Mouse (Mus musculus) layer of hippocampus, adult 2 months (tissue): Measurements from ENCODE around the gene Bcas1. TPM values are rescaled to one million over a fixed set of nuclear protein-coding genes. Genes with fewer than 3 reads are reported as not detected.
"Not testable (repeated sequence)": the region's sequence is repeated elsewhere in the genome, so short reads cannot be mapped to it uniquely, and the experiment has no call there.

Experiments used
- DNase-seq, 2 experiments: peaks; one replicate each; pipeline ENCODE4 v3.0.0; 2022; ENCODE audit warnings: low spot score in 2 of 2
- H3K27ac ChIP-seq: fragments of 200-600 bp; 2 replicates; pipeline ENCODE4 v1.8.1; 2022
- H3K4me3 ChIP-seq: fragments of 200-600 bp; 2 replicates; pipeline ENCODE4 v1.8.1; 2022; ENCODE audit warnings: mild to moderate bottlenecking
- CTCF ChIP-seq: fragments of 200-600 bp; conservative IDR thresholded peaks from 2 replicates; pipeline ENCODE4 v1.8.1; 2022; ENCODE audit warnings: antibody characterized with exemption, mild to moderate bottlenecking, moderate library complexity
- long read RNA-seq, 2 experiments: library from polyadenylated mRNA; stranded (forward); transcript quantifications; one replicate each; pipeline ENCODE4 v2.0.0; 2021; ENCODE audit warnings: borderline mapping rate in 2 of 2
- total RNA-seq, 2 experiments: library from RNA; stranded (reverse); gene quantifications; 2 replicates each; pipeline ENCODE4 v1.2.3; 2021

The Bcas1 gene
- total RNA-seq: 10 to 100 TPM; 59.4 to 69.6 TPM
- long read RNA-seq, experiment 1, transcript Bcas1-208 (7 exons, 2,222 nt): major isoform, 7 of 28 reads
- long read RNA-seq, experiment 1, partial matches to known transcripts: 8 of 28 reads
- long read RNA-seq, experiment 1, other reads (novel, unspliced or antisense): 13 of 28 reads
- long read RNA-seq, experiment 2, transcript Bcas1-208 (7 exons, 2,222 nt): major isoform, 10 of 39 reads
- long read RNA-seq, experiment 2, partial matches to known transcripts: 14 of 39 reads
- long read RNA-seq, experiment 2, other reads (novel, unspliced or antisense): 15 of 39 reads

DNA sequence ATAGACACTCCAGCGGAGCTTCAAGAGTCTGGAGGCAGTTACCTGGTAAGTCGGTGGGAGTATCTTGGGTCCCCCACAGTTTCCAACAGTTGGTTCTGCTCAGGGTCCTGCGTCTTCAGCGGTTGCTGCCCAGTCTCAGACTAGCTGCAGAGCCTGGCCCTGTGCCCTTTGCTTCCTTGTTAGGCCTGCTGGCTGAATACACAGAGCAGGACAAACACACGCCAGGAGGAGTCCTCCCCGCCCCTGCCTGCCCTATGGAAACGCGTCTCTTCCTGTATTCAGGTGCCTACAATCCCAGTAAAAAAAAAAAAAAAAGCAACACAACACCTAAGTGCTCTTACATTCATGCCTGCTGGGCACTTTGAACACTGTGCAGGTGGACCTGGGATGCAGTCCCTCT, at the start of gene Bcas1:
Gene Bcas1 (minus strand): TSS at position 142 of the 400 bp plus-strand sequence.
- no peak for TF ChIP-seq CTCF

DNA sequence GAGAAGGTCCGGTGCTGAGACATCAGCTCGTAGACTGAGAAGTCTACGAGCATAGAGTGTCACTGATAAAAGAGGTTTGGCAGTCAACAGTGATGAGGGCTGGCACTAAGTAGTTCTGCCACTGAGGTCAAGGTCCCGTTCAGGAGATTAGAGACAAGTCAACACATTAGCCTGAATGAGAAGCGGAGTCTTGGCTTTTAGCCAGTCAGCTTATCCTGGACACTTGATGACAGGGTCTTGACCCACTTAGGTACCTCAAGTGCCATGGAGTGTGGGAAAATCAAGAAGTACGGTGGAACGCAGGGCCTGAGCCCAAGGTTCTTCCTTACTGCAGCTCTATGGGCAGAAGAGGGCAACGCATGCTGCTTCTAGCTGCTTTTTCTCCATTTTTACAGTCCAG, 49.0 kb upstream of the Bcas1 start:
- TF ChIP-seq CTCF: no peak
- Histone ChIP-seq H3K27ac (no peak overlapping the region), H3K4me3 (no peak overlapping the region)
- DNase-seq: no peak

More for the DNA sequence above, at the start of gene Bcas1:
- Histone ChIP-seq H3K4me3 (no peak within 1 kb of the TSS), H3K27ac (no peak within 1 kb of the TSS)
- DNase-seq: no peak

DNA sequence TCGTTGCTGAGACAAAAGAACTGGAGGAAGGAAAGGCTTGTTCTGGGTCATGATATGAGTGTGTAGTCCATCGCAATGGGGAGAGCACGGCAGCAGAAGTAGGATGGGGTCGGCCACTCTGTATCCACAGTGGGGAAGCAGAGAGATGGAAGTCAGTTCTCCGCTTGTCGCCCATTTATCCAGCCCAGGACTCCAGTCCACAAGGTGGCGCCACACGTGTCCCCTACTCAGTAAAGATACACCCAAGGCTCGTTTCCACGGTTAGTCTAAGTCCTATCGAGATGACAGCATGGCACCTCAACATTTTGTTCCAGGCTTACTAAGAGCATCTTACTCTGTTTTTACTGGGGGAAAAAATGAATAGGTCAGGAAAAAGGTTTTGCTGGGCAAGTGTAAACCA, 48.6 kb upstream of the Bcas1 start:
- H3K27ac ChIP-seq: no peak overlapping the region
- no peak overlapping the region for H3K4me3 ChIP-seq
- TF ChIP-seq CTCF: peak; percentile 46
- DNase-seq: no peak

- no peak overlapping the region for H3K4me3 ChIP-seq
- no peak for DNase-seq
These were observed 47.5 kb upstream of the Bcas1 start for GRCm38 (mm10) chr2:170475164-170475563.

DNA sequence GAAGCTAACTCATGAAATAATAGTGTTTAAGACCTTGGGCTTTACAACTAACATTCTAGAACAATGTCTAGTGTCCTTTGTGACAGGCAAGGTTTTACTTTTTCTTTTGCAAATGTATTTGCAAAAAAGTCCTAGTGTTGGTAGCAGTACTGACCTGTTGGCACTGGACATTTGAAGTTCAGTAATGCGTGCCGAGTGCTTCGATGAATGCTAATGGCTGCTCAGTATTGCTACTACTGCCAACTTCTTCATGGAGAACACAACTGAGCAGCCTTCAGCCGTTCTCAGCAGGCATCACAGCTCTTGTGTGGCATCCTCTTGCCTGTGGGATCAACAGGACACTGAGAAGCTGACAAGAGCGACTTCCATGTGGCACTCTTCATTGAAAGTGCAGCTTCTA, 46.5 kb upstream of the Bcas1 start:
- TF ChIP-seq CTCF: no peak
- H3K4me3 ChIP-seq: no peak overlapping the region
- no peak for DNase-seq
- no peak overlapping the region for H3K27ac ChIP-seq

More at GRCm38 (mm10) chr2:170475164-170475563, 47.5 kb upstream of the Bcas1 start:
- H3K27ac ChIP-seq: no peak overlapping the region
- no peak for TF ChIP-seq CTCF

DNA sequence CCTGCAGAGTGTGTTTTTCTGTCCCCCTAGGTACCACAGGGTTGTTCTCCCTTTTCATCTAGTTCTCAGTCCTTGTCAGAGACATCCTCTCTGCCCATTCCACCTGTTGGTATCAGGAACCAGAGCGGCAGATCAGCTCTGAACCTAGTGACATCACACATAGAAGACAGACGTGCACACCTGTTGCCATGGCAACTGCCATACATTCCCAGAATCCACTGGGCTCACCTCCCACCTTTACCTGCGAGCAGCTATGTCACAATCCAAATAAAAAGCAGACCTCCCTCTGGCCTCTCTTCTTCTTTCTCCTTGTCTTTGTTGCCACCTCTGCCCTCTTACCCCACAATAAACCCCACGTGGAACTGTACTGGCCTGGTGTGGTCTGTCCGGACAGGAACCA, 42.9 kb upstream of the Bcas1 start:
- no peak for DNase-seq
- Histone ChIP-seq H3K4me3 (no peak overlapping the region), H3K27ac (no peak overlapping the region)
- no peak for TF ChIP-seq CTCF

- DNase-seq: peak; percentile 28 to 47
- H3K4me3 ChIP-seq: no peak overlapping the region
- no peak for TF ChIP-seq CTCF
- no peak overlapping the region for H3K27ac ChIP-seq
These were observed 42.1 kb upstream of the Bcas1 start for GRCm38 (mm10) chr2:170469616-170470308.

GRCm38 (mm10) chr2:170468009-170468408, 40.4 kb upstream of the Bcas1 start:
- H3K27ac ChIP-seq: no peak overlapping the region
- no peak for DNase-seq
- TF ChIP-seq CTCF: peak; percentile 69
- H3K4me3 ChIP-seq: no peak overlapping the region

- Histone ChIP-seq H3K4me3 (no peak overlapping the region), H3K27ac (no peak overlapping the region)
- no peak for DNase-seq
- TF ChIP-seq CTCF: no peak
These were observed 37.2 kb upstream of the Bcas1 start for GRCm38 (mm10) chr2:170464817-170465216.

GRCm38 (mm10) chr2:170461652-170462051, 34.0 kb upstream of the Bcas1 start:
- Histone ChIP-seq H3K4me3 (no peak overlapping the region), H3K27ac (no peak overlapping the region)
- TF ChIP-seq CTCF: no peak
- no peak for DNase-seq

DNA sequence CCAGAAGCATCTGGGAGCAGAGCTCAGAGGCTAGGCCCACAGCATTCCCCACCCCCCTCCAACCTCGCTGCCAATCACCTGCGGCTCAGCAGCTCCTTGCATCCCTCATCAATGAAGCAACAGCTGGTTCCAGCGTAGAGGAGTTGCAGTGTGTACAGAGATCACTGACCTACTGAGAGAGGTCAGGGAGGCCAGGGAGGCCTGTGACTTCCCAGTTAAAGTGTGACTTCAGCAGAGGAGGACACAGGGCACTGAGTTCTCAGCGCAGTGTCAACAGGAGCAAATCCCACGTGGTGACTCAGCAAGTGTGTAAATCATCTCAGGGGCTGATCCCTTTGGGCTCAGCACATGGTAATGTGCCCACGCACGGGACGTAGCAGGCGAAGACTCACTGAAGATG, 32.2 kb upstream of the Bcas1 start:
- TF ChIP-seq CTCF: no peak
- no peak for DNase-seq
- H3K27ac ChIP-seq: no peak overlapping the region

DNA sequence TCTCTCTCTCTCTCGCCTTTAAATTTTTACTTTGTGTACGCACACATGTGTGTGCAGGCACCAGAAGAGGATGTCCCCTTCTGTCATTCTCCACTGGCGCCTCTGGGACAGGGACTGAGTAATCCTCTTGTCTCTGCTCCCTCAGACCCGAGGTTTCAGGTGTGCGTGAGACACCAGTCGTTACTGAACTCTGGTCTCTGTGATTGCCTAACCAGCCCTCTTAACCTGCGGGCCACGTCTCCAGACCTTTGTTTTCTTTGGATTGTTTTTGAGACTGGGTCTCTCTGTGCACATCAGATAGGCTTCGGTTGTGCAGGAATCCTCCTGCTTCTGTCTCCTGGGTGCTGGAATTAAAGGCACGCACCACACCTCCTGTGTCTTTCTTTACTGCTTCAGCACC, 31.5 kb upstream of the Bcas1 start:
- no peak overlapping the region for H3K4me3 ChIP-seq
- H3K27ac ChIP-seq: no peak overlapping the region
- no peak for TF ChIP-seq CTCF
- no peak for DNase-seq

More for the DNA sequence above, 32.2 kb upstream of the Bcas1 start:
- H3K4me3 ChIP-seq: no peak overlapping the region

GRCm38 (mm10) chr2:170453809-170454208, 26.2 kb upstream of the Bcas1 start:
- not testable (repeated sequence) for DNase-seq, H3K4me3 ChIP-seq

DNA sequence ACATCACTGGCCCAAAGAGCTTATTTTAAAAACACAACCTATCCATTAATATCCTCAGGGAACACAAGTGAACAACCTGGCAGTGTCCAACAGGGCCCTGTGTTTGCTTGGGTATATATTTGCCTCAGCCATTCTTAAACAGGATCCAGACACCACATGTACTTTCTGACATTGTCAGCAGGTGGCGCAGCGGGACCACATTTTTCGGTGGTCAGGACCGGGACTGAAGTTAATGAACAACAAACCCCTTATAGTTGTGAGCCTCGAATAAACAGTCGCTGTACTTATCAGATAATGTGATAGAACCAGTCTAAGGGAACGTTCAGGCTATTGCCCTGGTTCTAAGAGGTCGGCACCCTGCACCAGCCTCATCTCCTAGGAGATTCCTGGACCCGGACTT, 23.3 kb upstream of the Bcas1 start:
- no peak overlapping the region for H3K27ac ChIP-seq
- no peak overlapping the region for H3K4me3 ChIP-seq

More at GRCm38 (mm10) chr2:170453809-170454208, 26.2 kb upstream of the Bcas1 start:
- H3K27ac ChIP-seq: not testable (repeated sequence)

More for the DNA sequence above, 23.3 kb upstream of the Bcas1 start:
- peak; percentile 31 to 68 for DNase-seq
- peak; percentile 84 for TF ChIP-seq CTCF
